Mouse (Mus musculus): ENCODE measurements at regions not wholly inside any gene's neighbourhood (a gene's known extent, or its start where the extent isn't known, plus 50 kb on each side); places are given as distances from the start of the nearest gene placed in this dataset.

GRCm38 (mm10) chr13:53902831-53903230, 152.7 kb downstream of the Drd1 start:
- DNase-seq (ENCODE audit: low spot score) = no peak

- no peak for DNase-seq (ENCODE audit: low spot score)
These were observed 155.0 kb downstream of the Drd1 start for GRCm38 (mm10) chr13:53900406-53901025.

GRCm38 (mm10) chr13:53898351-53898750, 157.2 kb downstream of the Drd1 start:
- DNase-seq (ENCODE audit: low spot score) = no peak

DNA sequence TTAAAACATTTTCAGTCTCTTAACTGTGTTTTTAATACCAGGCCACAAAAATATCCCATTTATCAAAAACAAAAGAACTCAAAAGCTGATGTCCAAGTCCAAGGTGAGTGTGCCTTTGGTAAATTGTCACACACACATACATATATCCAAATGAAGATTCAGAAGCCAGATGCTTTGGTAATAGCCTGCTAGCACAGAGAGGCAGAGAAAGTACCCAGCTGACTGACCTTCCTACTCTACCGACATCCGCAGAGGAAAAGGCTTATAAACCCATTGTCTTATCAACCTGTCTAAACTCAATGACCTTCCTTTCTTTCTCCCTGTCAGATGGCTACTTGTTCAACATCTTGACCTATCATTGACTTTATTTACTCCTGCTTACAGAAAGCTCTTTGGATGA, 158.3 kb downstream of the Drd1 start:
- DNase-seq (ENCODE audit: low spot score) = no peak

DNA sequence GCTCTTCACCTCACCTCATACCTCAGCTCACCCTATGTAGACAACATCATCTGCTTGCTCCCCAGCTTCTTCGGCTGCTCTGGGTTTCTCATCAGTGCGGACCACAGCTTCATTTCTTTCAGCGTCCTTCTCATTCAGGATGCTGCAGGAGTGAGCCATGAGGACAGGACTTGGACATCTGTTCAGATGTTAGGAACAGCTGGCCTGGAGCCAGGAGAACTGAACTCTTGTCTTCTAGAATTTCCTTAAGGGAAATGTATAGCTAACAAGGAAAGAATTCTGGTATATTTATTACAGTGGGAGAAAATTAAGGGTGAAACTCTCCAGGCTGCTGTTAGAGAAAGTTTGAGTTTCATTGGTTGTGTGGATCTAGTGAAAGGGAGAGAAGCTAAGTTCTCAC, 167.1 kb downstream of the Drd1 start:
- no peak for DNase-seq (ENCODE audit: low spot score)

- no peak for DNase-seq (ENCODE audit: low spot score)
These were observed 169.7 kb downstream of the Drd1 start for GRCm38 (mm10) chr13:53885756-53886155.

GRCm38 (mm10) chr13:53883206-53883605, 172.3 kb downstream of the Drd1 start:
- no peak for DNase-seq (ENCODE audit: low spot score)

DNA sequence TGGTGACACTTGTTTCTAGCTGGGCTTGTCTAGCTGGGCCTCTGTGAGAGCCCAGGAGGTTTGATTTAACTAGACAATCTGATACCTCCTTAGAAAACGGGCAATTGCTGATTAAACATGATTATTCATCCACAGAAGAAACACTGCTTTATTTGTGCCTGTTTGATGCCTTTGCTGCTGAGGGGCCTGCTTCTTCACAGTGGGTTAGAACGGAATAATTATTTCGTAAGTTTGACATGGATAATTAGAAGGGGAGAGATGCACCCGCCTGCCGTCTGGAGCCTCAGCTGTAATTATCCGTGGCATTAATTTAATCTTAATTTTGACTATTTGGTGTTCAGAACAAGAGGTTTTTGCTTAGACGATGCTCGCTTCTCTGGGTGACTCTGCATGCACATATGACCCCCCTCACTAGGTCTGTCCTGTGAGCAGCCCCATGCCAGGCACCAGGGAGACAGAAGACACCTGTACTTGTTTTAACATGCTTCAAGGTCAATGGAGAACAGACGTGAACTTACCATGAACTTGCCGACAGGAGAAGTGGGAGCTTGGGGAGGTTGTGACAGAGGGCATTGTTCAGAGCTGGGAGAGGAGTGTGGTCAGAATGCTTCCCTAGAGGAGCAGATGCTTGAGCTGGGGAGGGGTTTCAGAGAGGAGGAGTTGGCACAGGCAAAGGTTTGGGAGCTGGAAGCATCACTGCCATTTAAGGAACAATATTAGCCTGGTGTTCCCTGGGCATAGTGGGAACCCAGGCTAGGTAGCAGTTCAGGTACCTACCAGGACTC, 174.8 kb downstream of the Drd1 start:
- DNase-seq (ENCODE audit: low spot score) = no peak

- DNase-seq (ENCODE audit: low spot score) = no peak
These were observed 180.0 kb downstream of the Drd1 start for GRCm38 (mm10) chr13:53875546-53875945.

DNA sequence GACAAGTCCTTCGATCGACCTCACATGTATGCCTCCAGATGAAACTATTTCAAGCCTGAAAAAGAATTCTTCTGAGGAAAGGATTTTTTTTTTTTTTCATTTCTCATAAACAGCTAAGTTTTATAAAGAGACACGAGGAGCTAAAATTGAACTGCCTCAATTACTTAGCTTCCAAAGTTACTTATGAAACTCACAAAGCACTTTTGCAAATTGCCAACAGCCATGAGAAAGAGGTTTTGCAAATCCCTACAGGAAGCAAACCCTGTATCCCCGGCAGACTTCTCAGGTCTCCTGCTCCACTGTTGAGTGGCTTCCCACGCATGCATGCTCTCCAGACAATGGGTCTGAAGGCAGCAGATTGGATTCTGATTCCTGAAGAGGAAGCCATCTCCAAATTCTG, 190.2 kb downstream of the Drd1 start:
- DNase-seq (ENCODE audit: low spot score) = no peak

DNA sequence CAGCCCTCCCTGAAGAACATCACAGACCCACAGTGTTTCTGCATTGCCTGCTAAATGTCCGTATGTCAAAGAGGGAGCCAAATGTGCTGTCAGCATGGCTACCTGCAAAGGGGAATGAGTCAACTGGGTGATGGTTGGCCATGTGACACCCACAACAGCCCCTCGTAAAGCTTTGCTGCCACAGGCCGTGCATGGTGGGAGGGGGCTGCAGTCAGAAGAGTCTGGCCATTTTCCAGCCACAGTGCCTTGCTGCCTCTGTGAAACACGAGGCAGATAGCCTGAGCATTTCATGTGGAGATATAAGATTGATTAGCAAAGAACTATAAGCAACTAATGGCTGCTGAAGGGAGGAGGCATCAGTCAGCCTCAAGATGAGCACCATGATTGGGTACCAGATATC, 193.2 kb downstream of the Drd1 start:
- DNase-seq (ENCODE audit: low spot score) = no peak

DNA sequence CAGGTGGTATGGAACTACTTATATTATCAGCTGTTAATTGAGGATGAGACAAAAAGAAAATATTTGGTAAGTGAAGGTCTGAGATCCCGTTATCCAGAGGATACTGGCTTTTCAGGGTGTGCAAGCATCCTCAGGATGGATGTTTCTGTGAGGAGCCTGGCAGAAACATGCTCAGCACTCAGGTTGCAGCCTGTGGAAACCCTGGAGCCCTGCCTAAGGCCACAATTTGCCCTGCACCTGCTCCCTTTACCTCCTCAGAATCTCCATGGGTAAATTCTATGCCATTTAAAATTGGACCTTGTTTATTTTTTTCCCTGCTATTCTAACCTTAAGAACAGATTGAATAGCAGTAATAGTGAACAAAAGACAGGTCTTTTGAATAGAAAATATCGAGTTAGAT, 201.3 kb downstream of the Drd1 start:
- no peak for DNase-seq (ENCODE audit: low spot score)

- no peak for DNase-seq (ENCODE audit: low spot score)
These were observed 205.4 kb downstream of the Drd1 start for GRCm38 (mm10) chr13:53850146-53850545.

DNA sequence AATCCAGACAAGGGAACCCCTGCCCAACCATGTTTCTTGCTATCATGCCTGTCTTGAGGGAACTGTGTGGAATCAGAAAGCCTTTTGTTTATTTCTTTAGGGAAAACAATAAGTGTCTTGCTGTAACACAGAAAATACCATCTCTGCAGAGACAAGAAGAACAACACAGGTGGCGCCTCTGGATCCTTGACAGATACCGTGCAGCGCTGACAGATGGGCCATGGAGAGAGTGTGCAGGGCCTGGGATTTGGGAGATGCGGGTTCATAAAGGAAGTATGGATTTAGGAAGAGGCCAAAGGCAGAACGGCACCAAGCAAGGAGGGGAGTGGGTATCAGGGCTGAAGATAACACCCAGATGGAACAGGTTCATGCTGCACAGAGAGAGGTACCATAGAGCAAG, 209.3 kb downstream of the Drd1 start:
- DNase-seq (ENCODE audit: low spot score) = no peak

DNA sequence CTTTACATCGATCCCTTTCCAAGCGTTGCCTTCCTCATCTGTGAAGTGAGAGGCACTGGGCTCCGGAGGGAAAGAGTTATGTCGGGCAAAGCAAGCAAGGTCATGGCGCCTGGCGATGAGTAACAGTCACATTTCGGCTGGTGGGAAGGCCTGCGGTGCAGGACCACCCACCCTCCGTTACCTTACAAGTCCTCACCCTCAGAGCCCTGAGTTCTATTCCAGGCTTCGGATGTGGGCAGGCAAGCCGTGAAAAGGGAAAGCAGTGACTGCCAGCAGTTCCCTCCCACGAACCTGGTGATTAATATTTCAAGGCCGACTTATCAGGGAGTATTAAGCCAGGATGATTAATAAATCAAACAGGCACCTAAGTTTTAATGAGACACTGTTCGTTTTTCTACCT, 209.7 kb downstream of the Drd1 start:
- DNase-seq (ENCODE audit: low spot score) = no peak

- no peak for DNase-seq (ENCODE audit: low spot score)
These were observed 229.4 kb downstream of the Drd1 start for GRCm38 (mm10) chr13:53825957-53826580.

DNA sequence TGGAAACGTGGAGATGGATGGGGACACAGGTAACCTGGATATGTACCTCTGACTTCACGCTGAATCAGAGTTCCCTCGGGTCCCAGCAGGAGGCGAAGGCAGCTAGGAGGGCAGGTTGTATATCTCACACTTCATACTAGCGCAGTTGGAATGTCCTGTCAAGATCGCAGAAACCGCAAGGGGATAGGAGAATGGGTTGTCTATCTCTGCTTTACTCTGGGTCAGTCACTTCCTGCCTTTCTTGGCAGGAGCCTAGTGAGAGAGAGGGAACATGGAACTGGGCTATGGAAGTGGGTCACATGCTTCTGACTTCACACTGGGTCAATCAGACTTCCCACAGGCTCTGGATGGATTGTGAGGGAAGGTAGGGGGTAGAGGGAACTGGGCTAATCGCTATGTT, 233.4 kb downstream of the Drd1 start:
- DNase-seq (ENCODE audit: low spot score) = no peak

GRCm38 (mm10) chr13:53815629-53816028, 239.9 kb downstream of the Drd1 start:
- DNase-seq (ENCODE audit: low spot score) = no peak

- DNase-seq (ENCODE audit: low spot score) = no peak
These were observed 241.4 kb downstream of the Drd1 start for GRCm38 (mm10) chr13:53814088-53814487.

- DNase-seq (ENCODE audit: low spot score) = no peak
These were observed 243.6 kb downstream of the Drd1 start for GRCm38 (mm10) chr13:53811862-53812261.

DNA sequence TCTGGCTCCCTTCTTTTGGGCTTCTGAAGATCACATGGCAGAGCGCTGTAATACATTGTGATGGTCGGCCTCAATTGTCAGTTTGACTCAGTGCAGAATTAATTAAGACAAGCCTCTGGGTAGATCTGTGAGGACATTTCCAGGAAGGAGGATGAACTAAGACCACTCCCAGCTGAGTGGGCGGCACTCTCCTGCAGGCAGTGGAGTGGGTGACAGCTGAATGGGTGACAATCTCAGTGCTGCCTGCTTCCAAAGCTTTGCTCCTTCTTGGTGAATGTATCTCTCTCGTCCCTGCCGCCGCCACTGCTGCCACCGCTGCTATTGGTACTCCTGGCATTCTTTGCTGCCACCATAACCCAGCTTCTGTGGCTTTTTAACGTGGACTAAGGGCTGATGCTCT, 244.4 kb downstream of the Drd1 start:
- DNase-seq (ENCODE audit: low spot score) = no peak

GRCm38 (mm10) chr13:53807791-53808525, 247.5 kb downstream of the Drd1 start:
- no peak for DNase-seq (ENCODE audit: low spot score)

- no peak for DNase-seq (ENCODE audit: low spot score)
These were observed 249.6 kb downstream of the Drd1 start for GRCm38 (mm10) chr13:53805872-53806271.

All from adipocyte (in vitro differentiated cells).